Mouse (Mus musculus): ENCODE data around the gene Spag8. TPM values are rescaled to one million over a fixed set of nuclear protein-coding genes. Genes with fewer than 3 reads are reported as not detected.

The Spag8 gene
- total RNA-seq, 2 experiments from 2014 or later: 1.2 to 1.4 TPM

- DNase-seq (ENCODE audit: low spot score in 2 of 2): peak in 1 of 2 experiments; percentile 30
These were observed 2.4 kb upstream of the Spag8 start for GRCm38 (mm10) chr4:43655656-43656338.

DNA sequence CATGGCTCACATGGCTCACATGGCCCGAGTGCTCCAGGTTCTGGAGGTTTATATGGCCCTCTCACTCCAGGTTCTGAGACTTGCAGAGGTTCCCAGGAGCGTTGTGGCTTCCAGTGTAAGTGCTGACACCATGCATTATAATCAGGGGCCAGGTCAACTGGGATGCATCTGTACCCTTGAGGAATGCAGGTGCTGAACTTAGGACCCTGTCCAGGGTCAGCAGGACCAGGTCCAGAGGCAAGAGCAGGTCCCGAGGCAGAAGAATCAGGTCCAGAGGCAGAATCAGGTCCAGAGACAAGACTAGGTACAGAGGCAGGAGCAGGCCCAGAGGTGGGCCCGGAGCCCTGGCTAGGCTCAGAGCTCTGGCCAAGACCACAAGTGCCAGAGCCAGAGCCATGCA is 668 bp downstream of the Spag8 start:
- no peak for DNase-seq (ENCODE audit: low spot score in 2 of 2)

DNA sequence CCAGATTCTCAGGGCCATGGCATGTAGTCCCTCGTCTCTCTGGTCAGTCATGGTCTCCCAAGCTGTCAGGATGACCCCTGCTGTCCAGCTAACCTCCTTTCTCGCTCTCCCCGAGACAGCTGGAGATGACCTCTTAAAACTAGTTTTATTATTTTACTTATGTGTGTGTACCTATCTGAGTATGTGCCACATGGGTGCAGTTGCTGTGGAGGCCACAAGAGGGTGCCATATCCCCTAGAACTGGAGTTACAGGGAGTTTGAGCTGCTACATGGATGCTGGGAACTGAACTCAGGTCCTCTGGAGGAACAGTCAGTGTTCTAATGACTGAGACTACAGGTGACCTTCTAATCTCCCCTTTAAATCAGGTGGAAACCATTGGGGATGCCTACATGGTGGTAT is 3.6 kb downstream of the Spag8 start:
- DNase-seq (ENCODE audit: low spot score in 2 of 2): no peak

- no peak for DNase-seq (ENCODE audit: low spot score in 2 of 2)
These were observed 12.9 kb downstream of the Spag8 start for GRCm38 (mm10) chr4:43640491-43640890.

GRCm38 (mm10) chr4:43640076-43640475 is 13.3 kb downstream of the Spag8 start:
- DNase-seq (ENCODE audit: low spot score in 2 of 2): no peak

- no peak for DNase-seq (ENCODE audit: low spot score in 2 of 2)
These were observed 16.6 kb downstream of the Spag8 start for GRCm38 (mm10) chr4:43636751-43637150.

DNA sequence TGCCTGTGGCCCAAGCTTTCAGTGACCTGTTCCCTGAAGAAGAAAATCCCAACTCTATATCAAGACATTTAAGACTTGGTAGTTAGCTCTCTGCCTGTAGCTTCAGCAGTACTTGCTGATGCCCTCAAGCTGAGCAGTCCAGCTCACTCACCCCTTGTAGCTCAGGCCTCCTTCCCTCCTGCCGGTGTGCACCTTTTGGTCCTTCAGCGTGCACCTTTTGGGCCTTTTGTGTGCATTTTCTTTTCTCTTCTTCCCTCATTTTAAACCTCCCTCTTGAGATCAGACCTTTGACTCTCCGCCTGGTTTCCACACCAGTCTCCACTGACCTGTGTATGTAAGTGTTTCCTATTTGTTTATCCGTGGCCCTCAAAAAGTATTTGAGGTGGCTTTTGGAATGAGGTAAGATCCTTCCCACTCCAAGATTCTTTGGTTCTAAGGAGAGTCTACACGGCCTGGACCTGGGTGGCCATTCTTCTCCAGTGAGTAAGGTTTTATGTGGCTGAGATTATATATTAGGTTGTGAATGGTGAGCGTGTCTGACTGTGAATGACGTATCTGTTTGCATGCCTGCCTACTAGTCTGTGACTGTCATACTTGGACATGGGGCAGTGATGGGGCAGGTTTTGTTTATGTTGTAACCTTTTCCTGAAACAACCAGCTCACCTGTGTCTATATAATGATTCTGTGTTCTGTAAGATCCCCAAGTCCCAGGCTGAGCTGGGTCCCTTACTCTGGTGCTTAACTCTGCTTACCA is 18.6 kb downstream of the Spag8 start:
- no peak for DNase-seq (ENCODE audit: low spot score in 2 of 2)

DNA sequence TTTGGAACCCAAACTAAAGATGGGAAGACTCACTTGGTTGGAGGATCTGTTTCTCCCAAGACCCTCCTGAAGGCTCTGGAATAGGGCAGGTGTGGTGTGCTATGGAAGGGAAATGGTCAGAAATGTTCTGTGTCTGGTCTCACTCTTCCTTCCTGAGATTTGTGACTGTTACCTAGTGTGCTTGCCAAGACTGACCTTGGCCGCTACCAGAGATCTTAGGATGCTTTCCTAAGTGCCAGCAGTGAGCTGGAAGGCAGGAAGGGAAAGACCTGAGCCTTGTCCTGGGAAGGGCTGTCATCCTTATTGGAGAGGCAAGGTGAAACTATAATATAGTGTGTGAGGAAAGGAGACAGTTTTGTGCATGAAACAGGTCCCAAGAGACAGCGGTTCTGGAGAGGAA is 19.7 kb downstream of the Spag8 start:
- DNase-seq (ENCODE audit: low spot score in 2 of 2): no peak

- DNase-seq (ENCODE audit: low spot score in 2 of 2): no peak
These were observed 20.1 kb downstream of the Spag8 start for GRCm38 (mm10) chr4:43633296-43633695.

DNA sequence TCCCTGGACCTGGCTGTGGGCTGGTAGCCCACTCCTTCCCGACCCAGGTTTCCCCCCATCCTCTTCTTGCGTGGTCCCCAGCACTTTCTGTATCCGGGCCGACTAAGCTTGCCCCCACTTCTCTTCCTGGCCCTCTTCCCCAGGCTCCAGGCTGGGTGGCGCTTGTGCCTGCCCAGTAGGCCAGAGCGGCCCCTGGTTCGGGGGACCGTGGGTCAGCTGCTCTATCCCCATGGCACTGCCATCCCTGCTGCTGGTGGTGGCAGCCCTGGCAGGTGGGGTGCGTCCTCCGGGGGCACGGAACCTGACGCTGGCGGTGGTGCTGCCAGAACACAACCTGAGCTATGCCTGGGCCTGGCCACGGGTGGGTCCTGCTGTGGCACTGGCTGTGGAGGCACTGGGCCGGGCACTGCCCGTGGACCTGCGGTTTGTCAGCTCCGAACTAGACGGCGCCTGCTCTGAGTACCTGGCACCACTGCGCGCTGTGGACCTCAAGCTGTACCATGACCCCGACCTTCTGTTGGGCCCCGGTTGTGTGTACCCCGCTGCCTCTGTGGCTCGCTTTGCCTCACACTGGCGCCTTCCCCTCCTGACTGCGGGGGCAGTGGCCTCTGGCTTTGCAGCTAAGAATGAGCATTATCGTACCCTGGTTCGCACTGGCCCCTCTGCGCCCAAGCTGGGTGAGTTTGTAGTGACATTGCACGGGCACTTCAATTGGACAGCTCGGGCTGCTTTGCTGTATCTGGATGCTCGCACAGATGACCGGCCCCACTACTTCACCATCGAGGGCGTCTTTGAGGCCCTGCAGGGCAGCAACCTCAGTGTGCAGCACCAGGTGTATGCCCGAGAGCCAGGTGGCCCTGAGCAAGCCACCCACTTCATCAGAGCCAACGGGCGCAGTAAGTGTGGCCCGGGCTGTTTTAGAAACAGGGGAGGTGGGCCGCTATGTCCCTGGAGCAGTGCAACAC is 21.2 kb downstream of the Spag8 start:
- no peak for DNase-seq (ENCODE audit: low spot score in 2 of 2)

GRCm38 (mm10) chr4:43631046-43631955 is 22.1 kb downstream of the Spag8 start, which contains the start of gene Npr2:
Gene Npr2 (plus strand): TSS chr4:43631935.
- DNase-seq (ENCODE audit: low spot score in 2 of 2): peak in 1 of 2 experiments; percentile 24

- DNase-seq (ENCODE audit: low spot score in 2 of 2): no peak
These were observed 22.7 kb downstream of the Spag8 start for GRCm38 (mm10) chr4:43630671-43631045.

DNA sequence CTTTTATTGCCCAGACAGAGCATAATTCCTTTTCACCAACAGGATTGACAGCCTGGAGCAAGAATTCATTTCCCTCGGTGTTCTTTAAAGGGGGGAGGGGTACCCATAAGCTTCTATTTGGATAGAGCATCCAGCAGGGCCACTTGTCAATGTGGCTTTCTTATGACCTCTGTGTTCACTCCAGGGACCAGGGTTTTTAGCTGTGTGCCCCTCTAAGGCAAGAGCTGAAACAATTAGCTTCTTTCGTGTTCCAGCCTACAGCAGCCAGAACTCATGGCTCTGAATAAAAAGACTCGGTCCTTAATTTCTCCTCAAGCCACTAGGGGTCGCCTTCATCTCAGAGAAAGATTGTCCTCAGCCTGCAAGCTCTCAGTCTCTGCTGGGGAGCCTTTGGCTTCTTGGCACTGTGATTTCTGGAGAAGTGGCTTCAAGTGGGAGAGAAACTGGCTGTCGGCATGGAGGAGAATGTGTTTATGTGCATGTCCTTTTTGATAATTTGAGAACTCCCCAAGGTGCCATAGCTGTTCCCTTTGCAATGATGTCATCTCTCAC is 23.3 kb downstream of the Spag8 start:
- peak in 1 of 2 experiments; percentile 58 for DNase-seq (ENCODE audit: low spot score in 2 of 2)

DNA sequence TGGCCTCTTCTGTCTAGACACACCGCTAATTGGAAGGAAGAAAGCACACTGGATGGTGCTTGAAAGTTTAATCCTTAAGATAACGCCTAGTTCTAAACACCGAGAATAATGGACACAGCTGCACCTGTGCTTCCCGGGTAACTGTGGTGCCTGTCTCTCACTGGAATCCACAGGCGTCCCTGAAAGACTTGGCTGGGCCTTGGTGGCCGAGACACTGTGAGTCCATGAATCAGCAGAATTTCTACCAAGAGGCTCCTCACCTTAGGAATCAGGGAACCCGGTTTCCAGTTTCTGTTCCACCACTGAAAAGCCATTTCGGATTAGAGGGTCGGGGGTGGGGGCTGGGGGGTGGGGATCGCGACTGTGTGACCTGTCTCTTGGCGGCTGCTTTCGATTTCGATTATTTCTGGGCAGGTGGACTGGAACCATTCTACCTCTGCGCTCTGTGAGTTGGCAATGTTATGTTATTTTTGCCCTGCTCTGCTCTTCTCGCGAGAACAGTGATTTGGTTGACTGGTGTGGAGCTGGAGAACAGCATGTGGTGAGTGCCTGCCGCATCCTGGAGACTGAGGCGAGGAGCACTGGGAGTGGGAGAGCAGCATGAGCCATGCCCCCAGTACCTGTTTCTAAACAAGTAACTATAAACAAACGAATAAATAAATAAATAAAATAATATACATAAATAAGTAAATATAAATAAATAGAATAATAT is 24.1 kb downstream of the Spag8 start:
- no peak for DNase-seq (ENCODE audit: low spot score in 2 of 2)

DNA sequence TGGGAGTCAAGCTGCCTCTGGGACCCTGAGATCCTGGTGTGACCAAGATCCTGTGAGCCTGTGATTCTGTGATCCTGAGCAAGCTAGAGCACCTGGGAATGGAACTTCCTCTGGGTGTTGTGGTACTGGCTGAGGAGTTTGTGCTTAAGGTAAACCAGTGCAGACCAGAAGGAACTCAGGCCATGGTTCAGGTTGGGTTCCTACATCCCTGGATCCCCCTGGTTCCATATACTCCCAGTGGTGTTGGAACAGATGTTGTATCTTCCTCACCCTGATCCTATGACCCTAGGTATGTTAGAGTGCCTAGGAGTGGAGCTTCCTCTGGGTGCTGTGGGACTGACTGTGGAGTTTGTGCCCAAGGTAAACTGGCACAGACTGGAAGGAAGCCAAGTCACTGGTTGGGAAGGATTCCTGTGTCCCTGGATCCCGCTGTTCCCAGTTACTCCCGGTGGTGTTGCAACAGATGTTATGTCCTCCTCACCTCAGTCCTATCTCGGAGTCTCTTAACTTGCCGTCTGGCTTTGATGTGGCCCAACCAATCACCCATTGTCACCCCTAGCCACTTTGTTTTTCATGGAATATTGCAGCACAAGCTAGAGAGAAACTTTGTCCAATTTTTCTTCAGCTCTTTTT is 33.1 kb downstream of the Spag8 start:
- no peak for DNase-seq (ENCODE audit: low spot score in 2 of 2)

DNA sequence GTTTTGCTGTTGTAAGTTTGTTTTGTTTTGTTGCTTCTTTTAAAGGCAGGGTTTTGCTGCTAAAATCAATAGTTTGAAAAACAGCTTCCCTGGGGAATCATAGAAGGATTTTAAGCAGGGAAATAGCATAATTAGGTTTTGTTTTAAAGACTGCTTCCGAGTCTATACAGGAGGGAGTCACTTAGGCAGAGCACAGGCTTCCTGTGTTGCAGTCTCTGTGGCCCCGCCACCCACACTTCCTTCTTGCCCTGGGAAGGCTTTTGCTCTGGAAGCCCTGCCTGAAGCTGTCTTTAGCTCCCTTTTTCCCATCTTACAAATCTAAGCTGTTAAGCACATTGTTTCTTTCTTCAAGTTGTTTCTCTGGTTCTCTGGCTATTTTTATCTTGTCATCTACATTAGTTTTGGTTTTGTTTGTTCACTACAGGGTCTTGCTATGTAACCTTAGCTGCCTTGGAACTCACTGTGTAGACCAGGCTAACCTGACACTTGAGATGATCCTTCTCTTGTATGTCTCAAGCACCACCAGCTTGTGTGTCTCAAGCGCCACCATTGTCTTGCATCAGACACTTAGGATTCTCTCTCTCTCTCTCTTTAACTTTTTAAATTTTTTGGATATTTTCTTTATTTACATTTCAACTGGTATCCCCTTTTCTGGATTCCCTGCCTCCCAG is 40.2 kb downstream of the Spag8 start:
- DNase-seq (ENCODE audit: low spot score in 2 of 2): no peak

- no peak for DNase-seq (ENCODE audit: low spot score in 2 of 2)
These were observed 40.9 kb downstream of the Spag8 start for GRCm38 (mm10) chr4:43612534-43612933.

Measured in adrenal gland, postnatal 4 days (tissue).